Mouse (Mus musculus) intestine, embryonic 16.5 days (tissue): Measurements from ENCODE around the gene Trim25. TPM values are rescaled to one million over a fixed set of nuclear protein-coding genes. Genes with fewer than 3 reads are reported as not detected.

Source experiments
- ATAC-seq: fragments of 200-750 bp; cut with Nextera tagmentation; 2 replicates; pipeline ENCODE4 v1.8.0; 2017; ENCODE audit warnings: moderate TSS enrichment, moderate library complexity
- H3K27ac ChIP-seq: fragments of 300-500 bp; sonication (generic); 2 replicates; pipeline ENCODE4 v1.5.1; 2014; ENCODE audit warnings: mild to moderate bottlenecking, low read length
- H3K27me3 ChIP-seq: fragments of 300-500 bp; sonication (generic); replicated peaks from 2 replicates; pipeline ENCODE4 v1.6.1; 2014; ENCODE audit warnings: low read length, control low read depth, mixed read lengths; ENCODE audit not compliant: control insufficient read depth, insufficient read depth
- H3K36me3 ChIP-seq: fragments of 300-500 bp; sonication (generic); 2 replicates; pipeline ENCODE4 v1.6.1; 2014; ENCODE audit warnings: low read length, control low read depth; ENCODE audit not compliant: control insufficient read depth, insufficient read depth
- H3K4me1 ChIP-seq: fragments of 300-500 bp; sonication (generic); 2 replicates; pipeline ENCODE4 v1.6.1; 2014; ENCODE audit warnings: low read length, control low read depth, mixed read lengths; ENCODE audit not compliant: control insufficient read depth, insufficient read depth
- H3K4me2 ChIP-seq: fragments of 300-500 bp; sonication (generic); 2 replicates; pipeline ENCODE4 v1.6.1; 2014; ENCODE audit warnings: low read depth, low read length, control low read depth
- H3K4me3 ChIP-seq: fragments of 300-500 bp; sonication (generic); 2 replicates; pipeline ENCODE4 v1.5.1; 2014; ENCODE audit warnings: mild to moderate bottlenecking, low read length
- H3K9ac ChIP-seq: fragments of 300-500 bp; sonication (generic); 2 replicates; pipeline ENCODE4 v1.6.1; 2014; ENCODE audit warnings: low read depth, low read length
- H3K9me3 ChIP-seq: fragments of 300-500 bp; sonication (generic); 2 replicates; pipeline ENCODE4 v1.6.1; 2016; ENCODE audit warnings: low read length, control low read depth; ENCODE audit not compliant: control insufficient read depth
- WGBS: fragments of 180-500 bp; shearing (Covaris S2); extraction: QIAGEN DNeasy Blood & Tissue Kit; methylation state at CpG from one replicate; pipeline ENCODE4 v1.1.7; 2014; 5-methylcytosine and 5-hydroxymethylcytosine counted together
- polyA plus RNA-seq: library from polyadenylated mRNA; unstranded; fragments of >200 nt; fragmentation: Nextera tagmentation; extraction: Ambion mirVana; gene quantifications from 2 replicates; pipeline ENCODE4 v1.2.1, GENCODE M21; 2015

Trim25 gene
- polyA plus RNA-seq, 1 experiment from 2014 or later: 27.5 TPM

GRCm38 (mm10) chr11:89000527-89000819, 1.3 kb downstream of the Trim25 start:
- Histone ChIP-seq H3K27ac (peak overlapping the region; percentile 78), H3K4me3 (peak overlapping the region; percentile 80), H3K4me2 (peak overlapping the region; percentile 80), H3K9ac (peak overlapping the region; percentile 91), H3K27me3 (no peaks in the 10 kb centered on the region), H3K9me3 (no peaks in the 10 kb centered on the region), H3K36me3 (0 out of 2 replicates have a peak, but pooled peaks cover 2% of the 10 kb centered on the region), H3K4me1 (peaks cover 31% of the 10 kb centered on the region)
- no peak for ATAC-seq

- H3K27ac ChIP-seq: no peak overlapping the region
Measured at GRCm38 (mm10) chr11:89001569-89001968, 2.4 kb downstream of the Trim25 start.

GRCm38 (mm10) chr11:89002068-89002467, 2.9 kb downstream of the Trim25 start:
- no peak overlapping the region for H3K9ac ChIP-seq
- peaks cover 26% of the 10 kb centered on the region for H3K4me1 ChIP-seq
- no peak overlapping the region for H3K4me3 ChIP-seq
- H3K27ac ChIP-seq: no peak overlapping the region
- no peak for ATAC-seq
- H3K36me3 ChIP-seq: 0 out of 2 replicates have a peak, but pooled peaks cover 6% of the 10 kb centered on the region
- WGBS: 74% methylated on average over 5 of the region's 5 CpGs
- H3K27me3 ChIP-seq: no peaks in the 10 kb centered on the region
- peak overlapping the region; percentile 49 for H3K4me2 ChIP-seq
- no peaks in the 10 kb centered on the region for H3K9me3 ChIP-seq

More at GRCm38 (mm10) chr11:89001569-89001968, 2.4 kb downstream of the Trim25 start:
- Histone ChIP-seq H3K9me3 (no peaks in the 10 kb centered on the region), H3K9ac (no peak overlapping the region), H3K4me1 (peaks cover 26% of the 10 kb centered on the region), H3K36me3 (0 out of 2 replicates have a peak, but pooled peaks cover 5% of the 10 kb centered on the region), H3K27me3 (no peaks in the 10 kb centered on the region), H3K4me2 (peak overlapping the region; percentile 80), H3K4me3 (peak overlapping the region; percentile 20; the same call in 1 of the 2 replicates)
- no peak for ATAC-seq
- WGBS: 95% methylated on average over 7 of the region's 7 CpGs

- Histone ChIP-seq H3K4me2 (peak overlapping the region; percentile 49), H3K9me3 (no peaks in the 10 kb centered on the region), H3K27ac (peak overlapping the region; percentile 57; the same call in 1 of the 2 replicates), H3K27me3 (no peaks in the 10 kb centered on the region), H3K4me1 (peaks cover 26% of the 10 kb centered on the region), H3K9ac (peak overlapping the region; percentile 6; the same call in 1 of the 2 replicates), H3K4me3 (peak overlapping the region; percentile 28), H3K36me3 (0 out of 2 replicates have a peak, but pooled peaks cover 6% of the 10 kb centered on the region)
- ATAC-seq: no peak
- 62% methylated on average over 5 of the region's 5 CpGs for whole genome bisulfite sequencing
Measured at GRCm38 (mm10) chr11:89002621-89003020, 3.4 kb downstream of the Trim25 start.

- peak overlapping the region; percentile 57; the same call in 1 of the 2 replicates for H3K27ac ChIP-seq
- H3K4me2 ChIP-seq: peak overlapping the region; percentile 49
- H3K27me3 ChIP-seq: no peaks in the 10 kb centered on the region
- 44% methylated on average over 6 of the region's 6 CpGs for WGBS
- peak overlapping the region; percentile 6; the same call in 1 of the 2 replicates for H3K9ac ChIP-seq
- H3K4me1 ChIP-seq: peaks cover 26% of the 10 kb centered on the region
- H3K9me3 ChIP-seq: no peaks in the 10 kb centered on the region
- 0 out of 2 replicates have a peak, but pooled peaks cover 6% of the 10 kb centered on the region for H3K36me3 ChIP-seq
- ATAC-seq: 0 out of 2 replicates have a peak, but pooled peaks have one; percentile 6
- peak overlapping the region; percentile 28 for H3K4me3 ChIP-seq
Measured at GRCm38 (mm10) chr11:89003078-89003477, 3.9 kb downstream of the Trim25 start.

- Histone ChIP-seq H3K36me3 (0 out of 2 replicates have a peak, but pooled peaks cover 6% of the 10 kb centered on the region), H3K9me3 (no peaks in the 10 kb centered on the region), H3K4me2 (0 out of 2 replicates have a peak overlapping the region, but pooled peaks have one; percentile 5), H3K9ac (no peak overlapping the region), H3K27ac (no peak overlapping the region), H3K4me1 (peaks cover 25% of the 10 kb centered on the region), H3K27me3 (no peaks in the 10 kb centered on the region), H3K4me3 (no peak overlapping the region)
- no peak for ATAC-seq
- WGBS: 77% methylated on average over 4 of the region's 4 CpGs
Measured at GRCm38 (mm10) chr11:89003726-89004125, 4.5 kb downstream of the Trim25 start.

- Histone ChIP-seq H3K27ac (no peak overlapping the region), H3K4me3 (no peak overlapping the region), H3K4me1 (peaks cover 23% of the 10 kb centered on the region), H3K9ac (no peak overlapping the region), H3K4me2 (no peak overlapping the region), H3K27me3 (no peaks in the 10 kb centered on the region), H3K36me3 (0 out of 2 replicates have a peak, but pooled peaks cover 6% of the 10 kb centered on the region), H3K9me3 (no peaks in the 10 kb centered on the region)
- 69% methylated on average over 5 of the region's 5 CpGs for WGBS
- no peak for ATAC-seq
Measured at GRCm38 (mm10) chr11:89005473-89005872, 6.3 kb downstream of the Trim25 start.

- ATAC-seq: no peak
- no peaks in the 10 kb centered on the region for H3K9me3 ChIP-seq
- peaks cover 9% of the 10 kb centered on the region for H3K36me3 ChIP-seq
Measured at GRCm38 (mm10) chr11:89006404-89006803, 7.2 kb downstream of the Trim25 start.

GRCm38 (mm10) chr11:89007582-89007981, 8.4 kb downstream of the Trim25 start:
- Histone ChIP-seq H3K9ac (no peak overlapping the region), H3K4me1 (peaks cover 11% of the 10 kb centered on the region), H3K9me3 (no peaks in the 10 kb centered on the region), H3K4me3 (no peak overlapping the region), H3K27me3 (no peaks in the 10 kb centered on the region), H3K4me2 (no peak overlapping the region), H3K27ac (no peak overlapping the region), H3K36me3 (peaks cover 19% of the 10 kb centered on the region)
- ATAC-seq: no peak
- 79% methylated on average over 3 of the region's 3 CpGs for WGBS

More at GRCm38 (mm10) chr11:89006404-89006803, 7.2 kb downstream of the Trim25 start:
- Histone ChIP-seq H3K27ac (no peak overlapping the region), H3K27me3 (no peaks in the 10 kb centered on the region), H3K9ac (no peak overlapping the region), H3K4me2 (no peak overlapping the region), H3K4me1 (peaks cover 19% of the 10 kb centered on the region), H3K4me3 (no peak overlapping the region)

GRCm38 (mm10) chr11:89009066-89009465, 9.9 kb downstream of the Trim25 start:
- H3K27me3 ChIP-seq: no peaks in the 10 kb centered on the region
- no peaks in the 10 kb centered on the region for H3K4me1 ChIP-seq
- H3K9ac ChIP-seq: no peak overlapping the region
- ATAC-seq: no peak
- H3K4me3 ChIP-seq: no peak overlapping the region
- H3K9me3 ChIP-seq: no peaks in the 10 kb centered on the region
- H3K27ac ChIP-seq: no peak overlapping the region
- peaks cover 19% of the 10 kb centered on the region for H3K36me3 ChIP-seq
- WGBS: 88% methylated on average over 9 of the region's 9 CpGs
- no peak overlapping the region for H3K4me2 ChIP-seq
